Mouse (Mus musculus): ENCODE data around the gene Pigm.

GRCm38 (mm10) chr1:172408996-172409395 is 32.6 kb downstream of the Pigm start:
- TF ChIP-seq POLR2A (IDR thresholded peaks at IDR 0.05; ENCODE audit: low read depth, low read length) (no peak), CTCF (conservative IDR thresholded peaks at IDR 0.05; ENCODE audit: insufficient read depth, insufficient read length, low read depth, low read length) (peak; percentile 43)

Measured in kidney, adult 2 months (tissue).